ENCODE assay signal across 22 mouse cellular contexts in genomic region chr5:125279216-125279615, GRCm38 (mm10).
DNase-seq lines count a peak whose midpoint lies in the region; ATAC-seq and TF ChIP-seq lines count a peak whose summit lies in the region.
"Had no signal": no experiment of that assay in that cellular context is flagged by ENCODE, and none has a peak within 500 bp of the region (broad histone marks: within the 10 kb centered on the region; RNA-seq: fewer than 3 reads in every experiment).

No protein-coding gene starts in this region.

- WGBS in forebrain, embryonic 10.5 days: 70% methylated on average over 7 of the region's 7 CpGs
- 46% methylated on average over 7 of the region's 7 CpGs for WGBS in forebrain, embryonic 16.5 days
- 74% methylated on average over 7 of the region's 7 CpGs for WGBS in liver, postnatal 0 days (ENCODE audit: insufficient replicate concordance)
- 68% methylated on average over 7 of the region's 7 CpGs for WGBS in liver, embryonic 12.5 days (ENCODE audit: insufficient replicate concordance)
- 28% methylated on average over 7 of the region's 7 CpGs for WGBS in embryonic facial prominence, embryonic 12.5 days

- peak overlapping the region; percentile 3; the same call in 1 of the 2 replicates for H3K27ac ChIP-seq in forebrain, embryonic 10.5 days
- no peak overlapping the region for H3K27ac ChIP-seq in forebrain, embryonic 16.5 days (ENCODE audit: low read length)
- peak overlapping the region; percentile 36; the same call in 1 of the 2 replicates for H3K27ac ChIP-seq in liver, postnatal 0 days (ENCODE audit: low read depth)
- H3K27ac ChIP-seq in liver, embryonic 12.5 days: no peak overlapping the region
- peak overlapping the region; percentile 50; the same call in 1 of the 2 replicates for H3K27ac ChIP-seq in embryonic facial prominence, embryonic 12.5 days
- H3K27ac ChIP-seq: heart, embryonic 10.5 days; limb, embryonic 12.5 days; liver, embryonic 13.5 days; neural tube, embryonic 13.5 days had no signal

- H3K4me2 ChIP-seq in forebrain, embryonic 16.5 days (ENCODE audit: low read length): no peak overlapping the region
- 0 out of 2 replicates have a peak overlapping the region, but pooled peaks have one; percentile 4 for H3K4me2 ChIP-seq in liver, postnatal 0 days (ENCODE audit: low read depth, low read length)
- no peak overlapping the region for H3K4me2 ChIP-seq in liver, embryonic 12.5 days
- no peak overlapping the region for H3K4me2 ChIP-seq in embryonic facial prominence, embryonic 12.5 days (replicated peaks)
- H3K4me2 ChIP-seq: limb, embryonic 12.5 days; liver, embryonic 13.5 days; lung, embryonic 14.5 days; neural tube, embryonic 13.5 days had no signal

- DNase-seq in forebrain, embryonic 10.5 days (ENCODE audit: extremely low spot score, low spot score): no peak
- DNase-seq in liver, postnatal 0 days: no peak
- no peak for DNase-seq in gastrocnemius, adult 18-20 months (ENCODE audit: low spot score)
- DNase-seq in urinary bladder, postnatal 14 days (ENCODE audit: low spot score): no peak
- DNase-seq: adrenal gland, postnatal 25 days; cerebellum, adult 9-11 months; heart, postnatal 4 days; kidney, adult 8-10 months; kidney, postnatal 10 days; liver, embryonic 13.5 days; lung, embryonic 14.5 days; midbrain, embryonic 14.5 days; thymus, adult 18-20 months; thymus, postnatal 36 days had no signal

- no peak for ATAC-seq in forebrain, embryonic 16.5 days
- ATAC-seq in liver, postnatal 0 days: no peak; the same call in 1 of the 2 replicates
- no peak for ATAC-seq in liver, embryonic 12.5 days
- ATAC-seq in embryonic facial prominence, embryonic 12.5 days (ENCODE audit: insufficient number of reproducible peaks, insufficient read depth, low FRiP score, low TSS enrichment): no peak
- ATAC-seq: CD4-positive, CD25-positive, alpha-beta regulatory T cell, adult 4 months had no signal

- H3K9me3 ChIP-seq in forebrain, embryonic 10.5 days: no peaks in the 10 kb centered on the region
- H3K9me3 ChIP-seq in forebrain, embryonic 16.5 days (ENCODE audit: control insufficient read depth, low read length): no peaks in the 10 kb centered on the region
- no peaks in the 10 kb centered on the region for H3K9me3 ChIP-seq in liver, postnatal 0 days (ENCODE audit: low read length)
- H3K9me3 ChIP-seq in liver, embryonic 12.5 days (replicated peaks): no peaks in the 10 kb centered on the region
- H3K9me3 ChIP-seq in embryonic facial prominence, embryonic 12.5 days: no peaks in the 10 kb centered on the region
- H3K9me3 ChIP-seq: heart, embryonic 10.5 days; limb, embryonic 12.5 days; liver, embryonic 13.5 days; megakaryocyte, embryonic 14.5 days; neural tube, embryonic 13.5 days had no signal

- no peak overlapping the region for H3K4me3 ChIP-seq in forebrain, embryonic 10.5 days
- no peak overlapping the region for H3K4me3 ChIP-seq in forebrain, embryonic 16.5 days (replicated peaks; ENCODE audit: low read length)
- no peak overlapping the region for H3K4me3 ChIP-seq in liver, postnatal 0 days (ENCODE audit: low read depth, low read length)
- H3K4me3 ChIP-seq in liver, embryonic 12.5 days: no peak overlapping the region
- H3K4me3 ChIP-seq in embryonic facial prominence, embryonic 12.5 days: no peak overlapping the region
- H3K4me3 ChIP-seq: heart, embryonic 10.5 days; limb, embryonic 12.5 days; liver, embryonic 13.5 days; megakaryocyte, embryonic 14.5 days; neural tube, embryonic 13.5 days had no signal

- TF ChIP-seq CTCF in liver, postnatal 0 days (IDR thresholded peaks at IDR 0.05; ENCODE audit: low read depth): no peak

- H3K36me3 ChIP-seq in forebrain, embryonic 10.5 days (replicated peaks): peaks cover 17% of the 10 kb centered on the region
- no peaks in the 10 kb centered on the region for H3K36me3 ChIP-seq in forebrain, embryonic 16.5 days (ENCODE audit: control insufficient read depth, insufficient read depth)
- H3K36me3 ChIP-seq in liver, postnatal 0 days (replicated peaks; ENCODE audit: insufficient read depth, low read length): peaks cover 42% of the 10 kb centered on the region
- H3K36me3 ChIP-seq in liver, embryonic 12.5 days: peaks cover 53% of the 10 kb centered on the region
- 0 out of 2 replicates have a peak, but pooled peaks cover 9% of the 10 kb centered on the region for H3K36me3 ChIP-seq in embryonic facial prominence, embryonic 12.5 days
- H3K36me3 ChIP-seq: limb, embryonic 12.5 days; neural tube, embryonic 13.5 days had no signal

- H3K4me1 ChIP-seq in forebrain, embryonic 10.5 days: peaks cover 32% of the 10 kb centered on the region
- peaks cover 10% of the 10 kb centered on the region; the same call in 1 of the 2 replicates for H3K4me1 ChIP-seq in forebrain, embryonic 16.5 days (replicated peaks; ENCODE audit: control insufficient read depth, insufficient read depth, low read length)
- peaks cover 8% of the 10 kb centered on the region; the same call in 1 of the 2 replicates for H3K4me1 ChIP-seq in liver, postnatal 0 days (ENCODE audit: insufficient read depth)
- H3K4me1 ChIP-seq in liver, embryonic 12.5 days: peaks cover 12% of the 10 kb centered on the region
- H3K4me1 ChIP-seq in embryonic facial prominence, embryonic 12.5 days: peaks cover 18% of the 10 kb centered on the region

- H3K9ac ChIP-seq in forebrain, embryonic 16.5 days (replicated peaks; ENCODE audit: low read depth, low read length): no peak overlapping the region
- H3K9ac ChIP-seq in liver, postnatal 0 days (replicated peaks): no peak overlapping the region
- H3K9ac ChIP-seq in liver, embryonic 12.5 days: no peak overlapping the region
- peak overlapping the region; percentile 19; the same call in 1 of the 2 replicates for H3K9ac ChIP-seq in embryonic facial prominence, embryonic 12.5 days
- H3K9ac ChIP-seq: limb, embryonic 12.5 days; liver, embryonic 13.5 days; lung, embryonic 14.5 days; neural tube, embryonic 13.5 days had no signal

- no peaks in the 10 kb centered on the region for H3K27me3 ChIP-seq in forebrain, embryonic 10.5 days (ENCODE audit: poor library complexity, severe bottlenecking)
- no peaks in the 10 kb centered on the region for H3K27me3 ChIP-seq in forebrain, embryonic 16.5 days (replicated peaks; ENCODE audit: control insufficient read depth, insufficient read depth, low read length)
- no peaks in the 10 kb centered on the region for H3K27me3 ChIP-seq in liver, postnatal 0 days (ENCODE audit: insufficient read depth, low read length)
- H3K27me3 ChIP-seq in liver, embryonic 12.5 days (replicated peaks): no peaks in the 10 kb centered on the region
- no peaks in the 10 kb centered on the region for H3K27me3 ChIP-seq in embryonic facial prominence, embryonic 12.5 days
- H3K27me3 ChIP-seq: limb, embryonic 12.5 days; liver, embryonic 13.5 days; megakaryocyte, embryonic 14.5 days; neural tube, embryonic 13.5 days had no signal

- TF ChIP-seq EP300 in liver, postnatal 0 days (IDR thresholded peaks at IDR 0.05; ENCODE audit: low read depth): no peak

Comparison
In these comparisons a context has a peak if more than half of its experiments do, and no peak if none do; other contexts are left out.
1. H3K27ac ChIP-seq: peak in forebrain, embryonic 10.5 days (single experiment), liver, postnatal 0 days (single experiment) and embryonic facial prominence, embryonic 12.5 days (single experiment); none in forebrain, embryonic 16.5 days (single experiment) and liver, embryonic 12.5 days (single experiment).